ENCODE assay signal across 9 mouse cellular contexts in the genomic region with DNA sequence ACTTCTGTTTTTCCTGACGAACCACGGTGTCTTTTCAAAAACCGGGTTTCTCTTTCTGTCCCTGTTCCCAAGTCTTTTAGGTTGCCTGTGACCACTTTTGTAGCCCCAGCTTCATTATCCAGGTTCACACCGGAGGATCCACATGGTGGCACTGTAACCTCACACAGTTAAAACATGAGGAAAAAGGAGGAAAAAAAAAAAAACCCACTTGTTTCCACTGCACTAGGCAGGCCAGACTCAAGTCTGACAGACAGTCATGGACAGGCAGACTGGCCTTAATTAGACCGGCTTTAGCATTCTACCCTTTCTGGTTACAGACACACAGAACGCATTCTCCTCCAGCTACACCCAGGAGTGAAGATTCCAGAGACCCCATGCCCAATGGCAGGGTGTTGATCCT. TPM values are rescaled to one million over a fixed set of nuclear protein-coding genes. Genes with fewer than 3 reads are reported as not detected.
DNase-seq lines count a peak whose midpoint lies in the region; ATAC-seq and TF ChIP-seq lines count a peak whose summit lies in the region.
"Had no signal": no experiment of that assay in that cellular context is flagged by ENCODE, and none has a peak within 500 bp of the region (broad histone marks: within the 10 kb centered on the region; RNA-seq: fewer than 3 reads in every experiment).

No protein-coding gene starts in this region.

- H3K4me3 ChIP-seq in ES-E14 (ENCODE audit: insufficient read depth in 1 of 2, low read depth in 1 of 2, low read length in 2 of 2, poor library complexity in 1 of 2, severe bottlenecking in 1 of 2), result no peak overlapping the region
- no peak overlapping the region for H3K4me3 ChIP-seq in bone marrow, adult 2 months (replicated peaks; ENCODE audit: control insufficient read depth, low read depth, low read length)
- no peak overlapping the region for H3K4me3 ChIP-seq in embryonic facial prominence, embryonic 14.5 days (ENCODE audit: low read depth, low read length)
- no peak overlapping the region for H3K4me3 ChIP-seq in lung, embryonic 16.5 days (ENCODE audit: low read length)

- peak; percentile 25 for TF ChIP-seq CTCF in bone marrow, adult 2 months (IDR thresholded peaks at IDR 0.05; ENCODE audit: control insufficient read depth, insufficient read depth, low read length)

- no peaks in the 10 kb centered on the region for H3K27me3 ChIP-seq in embryonic facial prominence, embryonic 14.5 days (replicated peaks; ENCODE audit: control insufficient read depth, insufficient read depth, low read length)
- H3K27me3 ChIP-seq in lung, embryonic 16.5 days (ENCODE audit: control insufficient read depth, insufficient read depth, low read depth, low read length), result no peaks in the 10 kb centered on the region

- no peaks in the 10 kb centered on the region for H3K36me3 ChIP-seq in ES-E14 (ENCODE audit: control insufficient read depth, insufficient read depth, low read length, poor library complexity, severe bottlenecking)
- H3K36me3 ChIP-seq in embryonic facial prominence, embryonic 14.5 days (ENCODE audit: control insufficient read depth, insufficient read depth, low read length), result no peaks in the 10 kb centered on the region
- no peaks in the 10 kb centered on the region for H3K36me3 ChIP-seq in lung, embryonic 16.5 days (ENCODE audit: control insufficient read depth, insufficient read depth, low read length)

- H3K9ac ChIP-seq in ES-E14 (ENCODE audit: insufficient read depth, low read depth, low read length, poor library complexity, severe bottlenecking), result no peak overlapping the region
- no peak overlapping the region for H3K9ac ChIP-seq in embryonic facial prominence, embryonic 14.5 days (ENCODE audit: low read depth, low read length)
- no peak overlapping the region for H3K9ac ChIP-seq in lung, embryonic 16.5 days (ENCODE audit: low read length)

- intact Hi-C loops in heart, postnatal 36 days (cut with DNase I), result loop anchor here (2.0 to 5.0 kb wide), 5 partner anchors 83 to 1207 kb away; no protein-coding TSS in a partner anchor

- DNase-seq in ES-E14 (ENCODE audit: low read depth, low spot score), result peak; percentile 49
- peak; percentile 84 for DNase-seq in embryonic facial prominence, embryonic 14.5 days (ENCODE audit: low spot score)
- peak; percentile 48 to 65 for DNase-seq in heart, postnatal 36 days
- DNase-seq in layer of hippocampus, adult 11-12 months (ENCODE audit: low spot score), result peak; percentile 68
- DNase-seq in retina, adult 2 months (ENCODE audit: low read depth, low spot score), result peak; percentile 8
- no peak for DNase-seq in urinary bladder, adult 2 months (ENCODE audit: low spot score)

- H3K27ac ChIP-seq in ES-E14 (ENCODE audit: insufficient read depth, low read depth, low read length, poor library complexity, severe bottlenecking), result no peak overlapping the region
- no peak overlapping the region for H3K27ac ChIP-seq in bone marrow, adult 2 months (ENCODE audit: control insufficient read depth, insufficient read depth, low read depth, low read length, poor library complexity)
- H3K27ac ChIP-seq in embryonic facial prominence, embryonic 14.5 days (replicated peaks; ENCODE audit: low read depth, low read length), result no peak overlapping the region
- no peak overlapping the region for H3K27ac ChIP-seq in lung, embryonic 16.5 days (ENCODE audit: low read length)

- H3K9me3 ChIP-seq in ES-E14 (ENCODE audit: control insufficient read depth, insufficient read depth, low read depth, low read length), result no peaks in the 10 kb centered on the region
- no peaks in the 10 kb centered on the region for H3K9me3 ChIP-seq in embryonic facial prominence, embryonic 14.5 days (ENCODE audit: control insufficient read depth, low read length)
- H3K9me3 ChIP-seq in lung, embryonic 16.5 days (ENCODE audit: control insufficient read depth, low read length), result no peaks in the 10 kb centered on the region

- H3K4me1 ChIP-seq in ES-E14 (ENCODE audit: control insufficient read depth in 2 of 2, insufficient read depth in 2 of 2, low read length in 2 of 2, poor library complexity in 1 of 2), result no peaks in the 10 kb centered on the region
- H3K4me1 ChIP-seq in bone marrow, adult 2 months (ENCODE audit: control insufficient read depth, insufficient read depth, low read length), result peaks cover 3% of the 10 kb centered on the region; the same call in 1 of the 2 replicates
- H3K4me1 ChIP-seq in embryonic facial prominence, embryonic 14.5 days (ENCODE audit: control insufficient read depth, insufficient read depth, low read length), result no peaks in the 10 kb centered on the region
- H3K4me1 ChIP-seq in lung, embryonic 16.5 days (replicated peaks; ENCODE audit: control insufficient read depth, insufficient read depth, low read length), result peaks cover 3% of the 10 kb centered on the region

- no peak for ATAC-seq in embryonic facial prominence, embryonic 14.5 days (ENCODE audit: low read depth)
- ATAC-seq in lung, embryonic 16.5 days (ENCODE audit: low read depth), result peak; percentile 54; the same call in 1 of the 2 replicates

- WGBS in bone marrow, adult 2 months, result 20% methylated on average over 6 of the region's 6 CpGs
- 26% methylated on average over 6 of the region's 6 CpGs for WGBS in embryonic facial prominence, embryonic 14.5 days
- 25% methylated on average over 6 of the region's 6 CpGs for WGBS in lung, embryonic 16.5 days

- in situ Hi-C loops in ES-E14 (cut with MboI; ENCODE audit: low sequenced_read_pairs in 2 of 2, unreplicated experiment in 2 of 2), result no loop called here

- no peak overlapping the region for H3K4me2 ChIP-seq in embryonic facial prominence, embryonic 14.5 days (ENCODE audit: low read depth, low read length)
- H3K4me2 ChIP-seq in lung, embryonic 16.5 days (ENCODE audit: low read depth, low read length), result no peak overlapping the region

- no peak for TF ChIP-seq POLR2A in bone marrow, adult 2 months (IDR thresholded peaks at IDR 0.05; ENCODE audit: borderline replicate concordance, control insufficient read depth, low read depth, low read length)

TF ChIP-seq in ES-E14, 5 proteins besides CTCF, POLR2A, EP300 and RAD21:
- no peak for TF ChIP-seq CHD2 (IDR thresholded peaks at IDR 0.05; ENCODE audit: low read depth, low read length)
- peak; percentile 61; the same call in 1 of the 2 replicates for TF ChIP-seq ZC3H11A (IDR thresholded peaks at IDR 0.05; ENCODE audit: borderline replicate concordance, low read depth, low read length)
- peak; percentile 95 for TF ChIP-seq ZNF384 (IDR thresholded peaks at IDR 0.05; ENCODE audit: low read depth, low read length)
- TF ChIP-seq HCFC1 (IDR thresholded peaks at IDR 0.05; ENCODE audit: borderline replicate concordance, insufficient read depth, low read length), result no peak
- TF ChIP-seq MAFK (IDR thresholded peaks at IDR 0.05; ENCODE audit: insufficient read depth, low read depth, low read length), result no peak
TF ChIP-seq in ES-E14: peak in this region for 2.

RNA-seq across cellular contexts. Expression of gene Gm5426, which starts 4.2 kb away (rescaled TPM):
- not detected in 2 replicates for total RNA-seq in ES-E14 (2012; rRNA removed)
- not detected in 2 replicates for polyA plus RNA-seq in bone marrow, adult 2 months (2011; ENCODE audit: insufficient read depth, insufficient read length, low replicate concordance, missing spikeins)
- not detected in 2 replicates for polyA plus RNA-seq in embryonic facial prominence, embryonic 14.5 days (2014; fragmentation: Nextera tagmentation; extraction: Ambion mirVana)
- not detected for total RNA-seq in heart, postnatal 36 days (2021)
- not detected in 2 replicates for polyA plus RNA-seq in lung, embryonic 16.5 days (2015; fragmentation: Nextera tagmentation; extraction: Ambion mirVana)
- polyA plus RNA-seq in urinary bladder, adult 2 months (2012; rRNA removed), result not detected in 2 replicates
- polyA plus RNA-seq: gonadal fat pad, adult 2 months had no signal
